Mouse (Mus musculus): ENCODE measurements around the gene Mboat1. TPM values are rescaled to one million over a fixed set of nuclear protein-coding genes. Genes with fewer than 3 reads are reported as not detected.

Gene Mboat1
- 30.7 and 32.4 TPM in 2 replicates for polyA plus RNA-seq (2015; fragmentation: Nextera tagmentation; extraction: Ambion mirVana)

DNA sequence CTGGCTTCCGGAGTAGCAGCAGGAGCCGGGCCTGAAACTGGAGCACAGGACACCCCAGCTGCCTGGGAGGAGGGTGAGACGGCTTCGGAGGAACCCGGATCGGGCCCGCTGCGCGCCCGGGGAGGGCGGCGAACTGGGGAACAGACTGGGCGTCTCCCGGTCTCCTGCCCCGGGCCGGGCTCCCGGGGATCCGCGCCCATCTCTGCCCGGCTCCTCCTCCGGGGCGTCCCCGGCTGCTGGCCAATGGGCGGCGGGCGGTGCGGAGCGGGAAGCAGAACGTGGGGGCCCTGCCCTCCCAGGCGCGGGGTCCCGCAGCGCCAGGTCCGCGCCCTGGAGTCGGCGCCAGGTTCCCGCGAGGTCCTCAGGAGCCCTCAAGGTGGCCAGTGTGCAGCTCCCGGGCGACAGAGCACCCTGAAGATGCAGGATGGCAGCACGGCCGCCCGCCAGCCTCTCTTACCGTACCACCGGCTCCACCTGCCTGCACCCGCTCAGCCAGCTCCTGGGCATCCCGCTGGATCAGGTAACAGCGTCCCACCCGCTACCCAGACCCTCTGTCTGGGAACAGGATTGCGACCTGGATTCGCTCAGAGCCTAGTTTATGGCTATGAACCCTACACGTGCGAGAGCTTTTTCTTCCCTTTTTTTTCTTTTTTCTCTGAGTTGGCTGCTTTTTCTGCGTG, at the start of gene Mboat1:
Gene Mboat1 (plus strand): TSS at position 247 of the 680 bp plus-strand sequence.
- ATAC-seq (ENCODE audit: low FRiP score, low TSS enrichment) = peak; percentile 95
- peak within 1 kb of the TSS; percentile 68 for H3K4me2 ChIP-seq (replicated peaks; ENCODE audit: low read depth, low read length)
- no peaks in the 10 kb centered on the region for H3K9me3 ChIP-seq (ENCODE audit: low read length)
- no peaks in the 10 kb centered on the region for H3K27me3 ChIP-seq (ENCODE audit: insufficient read depth, low read length)
- under 1% methylated on average over 46 of the region's 55 CpGs for WGBS
- peak within 1 kb of the TSS; percentile 80 for H3K9ac ChIP-seq (replicated peaks; ENCODE audit: low read length)
- H3K27ac ChIP-seq (ENCODE audit: low read length) = 0 out of 2 replicates have a peak within 1 kb of the TSS, but pooled peaks have one; percentile 6
- H3K4me3 ChIP-seq (ENCODE audit: low read length) = peak within 1 kb of the TSS; percentile 68
- no peaks in the 10 kb centered on the region for H3K36me3 ChIP-seq (ENCODE audit: insufficient read depth, low read length)
- peaks cover 11% of the 10 kb centered on the region; the same call in 1 of the 2 replicates for H3K4me1 ChIP-seq (ENCODE audit: insufficient read depth, low read length)

DNA sequence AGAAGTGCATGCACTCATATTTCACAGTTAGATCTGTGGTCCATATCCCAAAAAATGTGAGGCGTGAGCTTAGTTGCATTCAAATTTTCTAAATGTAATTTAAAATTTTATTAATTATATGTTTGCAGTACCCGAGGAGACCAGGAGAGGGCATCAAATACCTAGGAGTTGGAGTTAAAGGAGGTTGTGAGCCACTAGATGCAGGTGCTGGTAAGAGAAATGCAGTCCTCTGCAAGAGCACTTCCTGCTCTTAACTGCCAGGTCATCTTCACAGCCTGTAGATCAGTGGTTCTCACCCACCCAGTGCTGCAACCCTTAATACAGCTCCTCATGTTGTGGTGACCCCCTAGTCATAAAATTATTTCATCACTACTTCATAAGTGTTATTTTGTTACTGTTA, 43.2 kb upstream of the Mboat1 start:
- H3K4me2 ChIP-seq (replicated peaks; ENCODE audit: low read depth, low read length) = no peak overlapping the region
- no peak for ATAC-seq (ENCODE audit: low FRiP score, low TSS enrichment)
- WGBS = 40% methylated on average over 2 of the region's 2 CpGs
- H3K36me3 ChIP-seq (ENCODE audit: insufficient read depth, low read length) = no peaks in the 10 kb centered on the region
- H3K27ac ChIP-seq (ENCODE audit: low read length) = no peak overlapping the region
- peaks cover 14% of the 10 kb centered on the region; the same call in 1 of the 2 replicates for H3K4me1 ChIP-seq (ENCODE audit: insufficient read depth, low read length)
- H3K9me3 ChIP-seq (ENCODE audit: low read length) = no peaks in the 10 kb centered on the region
- no peak overlapping the region for H3K4me3 ChIP-seq (ENCODE audit: low read length)
- no peak overlapping the region for H3K9ac ChIP-seq (replicated peaks; ENCODE audit: low read length)
- H3K27me3 ChIP-seq (ENCODE audit: insufficient read depth, low read length) = no peaks in the 10 kb centered on the region

DNA sequence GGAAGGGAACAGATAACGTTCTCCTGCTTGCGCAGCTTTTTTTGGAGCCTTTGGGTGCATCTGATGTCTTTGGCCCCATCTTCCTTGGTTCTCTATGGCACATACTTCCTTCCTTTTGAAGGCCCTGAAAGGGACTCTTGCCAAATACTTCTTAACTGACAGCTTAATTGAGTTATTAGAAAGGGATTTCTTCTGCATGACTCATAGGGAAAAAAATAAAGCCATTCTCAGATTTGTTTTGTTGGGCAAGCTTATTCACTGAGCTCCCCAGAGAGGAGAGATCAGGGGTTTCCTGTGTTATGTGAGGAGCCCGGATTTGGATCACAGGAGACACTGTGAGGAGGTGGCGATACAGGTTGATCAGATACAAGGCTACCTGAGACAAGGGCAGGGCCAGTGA, 40.4 kb upstream of the Mboat1 start:
- 0 out of 2 replicates have a peak, but pooled peaks have one; percentile 46 for ATAC-seq (ENCODE audit: low FRiP score, low TSS enrichment)
- WGBS = 65% methylated on average over 4 of the region's 4 CpGs
- no peaks in the 10 kb centered on the region for H3K36me3 ChIP-seq (ENCODE audit: insufficient read depth, low read length)
- H3K4me3 ChIP-seq (ENCODE audit: low read length) = no peak overlapping the region
- no peak overlapping the region for H3K9ac ChIP-seq (replicated peaks; ENCODE audit: low read length)
- H3K27me3 ChIP-seq (ENCODE audit: insufficient read depth, low read length) = no peaks in the 10 kb centered on the region
- peaks cover 14% of the 10 kb centered on the region; the same call in 1 of the 2 replicates for H3K4me1 ChIP-seq (ENCODE audit: insufficient read depth, low read length)
- no peak overlapping the region for H3K4me2 ChIP-seq (replicated peaks; ENCODE audit: low read depth, low read length)
- peak overlapping the region; percentile 29; the same call in 1 of the 2 replicates for H3K27ac ChIP-seq (ENCODE audit: low read length)
- no peaks in the 10 kb centered on the region for H3K9me3 ChIP-seq (ENCODE audit: low read length)

DNA sequence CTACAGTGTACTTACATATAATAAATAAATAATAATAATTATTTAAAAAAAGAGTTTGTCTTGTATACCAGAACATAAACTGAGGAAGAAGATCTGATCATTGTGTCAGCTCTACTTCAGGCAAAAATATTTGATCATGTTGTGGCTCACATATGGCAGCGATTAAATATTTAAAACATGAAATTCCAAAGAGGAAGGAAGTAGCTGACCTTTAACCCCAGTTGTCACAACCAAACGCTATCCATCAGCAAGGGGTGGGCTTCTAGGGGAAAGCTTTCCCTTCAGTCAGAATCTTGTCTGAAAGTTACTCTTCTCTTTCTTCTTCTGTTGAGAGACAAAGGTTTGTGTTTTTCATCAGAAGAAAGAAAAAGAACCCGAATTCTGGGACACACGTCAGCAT, 39.8 kb upstream of the Mboat1 start:
- no peak overlapping the region for H3K27ac ChIP-seq (ENCODE audit: low read length)
- H3K4me1 ChIP-seq (ENCODE audit: insufficient read depth, low read length) = peaks cover 14% of the 10 kb centered on the region; the same call in 1 of the 2 replicates
- H3K27me3 ChIP-seq (ENCODE audit: insufficient read depth, low read length) = no peaks in the 10 kb centered on the region
- H3K9me3 ChIP-seq (ENCODE audit: low read length) = no peaks in the 10 kb centered on the region
- H3K9ac ChIP-seq (replicated peaks; ENCODE audit: low read length) = no peak overlapping the region
- ATAC-seq (ENCODE audit: low FRiP score, low TSS enrichment) = no peak
- 60% methylated on average over 4 of the region's 4 CpGs for WGBS
- no peak overlapping the region for H3K4me2 ChIP-seq (replicated peaks; ENCODE audit: low read depth, low read length)
- H3K4me3 ChIP-seq (ENCODE audit: low read length) = no peak overlapping the region
- H3K36me3 ChIP-seq (ENCODE audit: insufficient read depth, low read length) = no peaks in the 10 kb centered on the region

DNA sequence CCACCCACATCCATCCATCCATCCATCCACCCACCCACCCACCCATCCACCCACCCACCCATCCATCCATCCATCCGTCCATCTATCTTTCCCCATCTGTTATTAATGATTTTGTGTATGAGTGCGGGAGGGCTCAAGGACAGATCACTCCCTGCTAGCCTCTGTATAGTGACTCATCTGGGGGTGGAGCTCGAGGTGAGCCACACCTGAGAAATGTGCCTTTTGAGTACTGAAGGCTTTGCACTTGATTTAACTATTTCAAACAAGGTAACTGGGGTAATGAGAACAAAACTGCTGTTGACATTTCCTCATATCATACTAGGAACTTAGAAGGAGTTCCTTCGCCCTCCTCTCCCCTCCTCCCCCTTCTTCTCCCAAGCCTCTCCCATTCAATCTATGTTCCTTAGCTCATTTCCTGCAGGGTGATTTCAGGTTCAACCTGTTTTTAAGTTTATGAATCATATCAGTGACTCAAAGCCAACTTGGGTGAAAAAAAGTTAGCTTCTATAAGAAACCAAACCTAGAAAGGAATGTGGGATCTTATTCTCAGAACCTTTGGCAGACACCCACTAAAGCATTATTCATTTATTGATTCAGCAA, 27.2 kb upstream of the Mboat1 start:
- H3K36me3 ChIP-seq (ENCODE audit: insufficient read depth, low read length) = no peaks in the 10 kb centered on the region
- H3K9me3 ChIP-seq (ENCODE audit: low read length) = no peaks in the 10 kb centered on the region
- ATAC-seq (ENCODE audit: low FRiP score, low TSS enrichment) = 0 out of 2 replicates have a peak, but pooled peaks have one; percentile 39
- H3K9ac ChIP-seq (replicated peaks; ENCODE audit: low read length) = no peak overlapping the region
- WGBS = 69% methylated on average over 4 of the region's 4 CpGs
- no peak overlapping the region for H3K27ac ChIP-seq (ENCODE audit: low read length)
- no peak overlapping the region for H3K4me2 ChIP-seq (replicated peaks; ENCODE audit: low read depth, low read length)
- no peaks in the 10 kb centered on the region for H3K4me1 ChIP-seq (ENCODE audit: insufficient read depth, low read length)
- H3K27me3 ChIP-seq (ENCODE audit: insufficient read depth, low read length) = no peaks in the 10 kb centered on the region
- no peak overlapping the region for H3K4me3 ChIP-seq (ENCODE audit: low read length)

DNA sequence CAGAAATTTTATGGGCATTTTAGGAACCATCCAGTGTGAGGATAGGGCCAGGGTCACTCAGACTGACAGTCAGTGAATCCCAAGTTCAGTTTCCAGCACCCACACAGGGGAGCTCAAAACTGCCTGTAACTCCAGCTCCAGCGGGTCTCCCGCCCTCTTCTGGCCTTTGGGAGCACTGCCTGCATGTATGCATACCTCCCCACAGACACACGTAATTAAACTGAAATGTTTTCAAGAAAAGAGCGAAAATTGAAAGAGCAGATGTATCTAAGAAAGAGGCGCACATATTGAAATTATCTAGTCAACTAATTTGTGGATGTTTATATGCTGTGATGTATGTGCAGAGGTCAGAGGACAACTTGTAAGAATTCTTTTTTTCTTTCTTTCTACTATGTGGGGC, 20.5 kb upstream of the Mboat1 start:
- ATAC-seq (ENCODE audit: low FRiP score, low TSS enrichment) = no peak
- Histone ChIP-seq H3K4me3 (ENCODE audit: low read length) (no peak overlapping the region), H3K36me3 (ENCODE audit: insufficient read depth, low read length) (no peaks in the 10 kb centered on the region), H3K9me3 (ENCODE audit: low read length) (no peaks in the 10 kb centered on the region), H3K27ac (ENCODE audit: low read length) (no peak overlapping the region), H3K4me2 (replicated peaks; ENCODE audit: low read depth, low read length) (no peak overlapping the region), H3K27me3 (ENCODE audit: insufficient read depth, low read length) (no peaks in the 10 kb centered on the region), H3K4me1 (ENCODE audit: insufficient read depth, low read length) (no peaks in the 10 kb centered on the region), H3K9ac (replicated peaks; ENCODE audit: low read length) (no peak overlapping the region)
- WGBS = 85% methylated on average over 5 of the region's 5 CpGs

DNA sequence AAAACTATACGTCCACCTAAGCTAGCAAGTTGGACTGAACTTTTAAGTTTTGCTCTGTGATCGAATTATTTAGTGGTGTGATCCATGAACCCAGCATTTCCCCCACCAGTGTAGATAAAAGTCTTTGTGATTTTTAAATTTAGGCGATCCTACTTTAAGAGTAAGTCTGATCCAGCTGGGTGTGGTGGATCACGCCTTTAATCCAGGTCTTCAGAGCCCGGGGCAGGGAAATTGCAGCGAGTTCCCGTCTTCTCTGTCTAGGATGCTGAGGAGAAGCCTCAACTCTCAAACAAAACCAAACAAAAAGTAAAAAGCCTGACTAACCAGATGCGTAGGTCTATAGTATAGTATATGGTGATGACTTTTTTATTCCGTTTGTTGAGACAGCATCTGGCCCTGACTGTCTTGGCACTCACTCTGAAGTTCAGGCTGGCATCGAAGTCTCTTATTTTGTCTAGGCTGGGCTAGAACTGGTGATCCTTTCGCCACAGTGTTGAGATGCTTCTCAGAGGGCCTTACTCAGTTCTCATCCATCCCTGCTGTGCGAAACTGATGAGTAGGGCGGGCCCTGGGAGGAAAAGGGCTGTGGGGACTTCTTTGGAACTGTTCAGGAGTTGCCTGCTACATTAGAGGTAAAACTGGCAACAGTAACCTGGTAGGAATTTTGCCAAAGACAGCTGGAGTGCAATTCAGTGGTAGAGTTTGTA, 787 bp downstream of the Mboat1 start:
- WGBS = 33% methylated on average over 13 of the region's 13 CpGs
- ATAC-seq (ENCODE audit: low FRiP score, low TSS enrichment) = no peak

DNA sequence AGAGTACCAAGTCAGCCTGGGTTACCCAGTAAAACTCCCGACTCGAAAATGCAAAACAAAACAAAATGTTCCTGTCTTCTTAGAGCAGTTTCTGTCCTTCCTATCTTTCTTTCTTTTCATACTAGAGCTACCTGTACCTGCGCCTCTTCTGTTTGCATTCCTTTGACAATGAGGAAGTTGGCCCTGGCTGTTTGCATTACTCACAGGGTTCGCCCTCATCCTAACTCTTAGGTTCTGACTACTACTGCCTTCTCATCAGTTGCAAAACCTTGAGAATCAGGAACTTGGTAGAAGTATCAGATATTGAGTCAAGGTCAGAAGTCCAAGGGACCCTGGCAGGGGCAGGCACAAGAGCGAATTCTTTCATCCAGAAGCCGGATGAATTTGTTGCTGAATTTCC, 1.7 kb downstream of the Mboat1 start:
- no peaks in the 10 kb centered on the region for H3K36me3 ChIP-seq (ENCODE audit: insufficient read depth, low read length)
- no peaks in the 10 kb centered on the region for H3K27me3 ChIP-seq (ENCODE audit: insufficient read depth, low read length)
- peaks cover 11% of the 10 kb centered on the region; the same call in 1 of the 2 replicates for H3K4me1 ChIP-seq (ENCODE audit: insufficient read depth, low read length)
- peak overlapping the region; percentile 68 for H3K4me3 ChIP-seq (ENCODE audit: low read length)
- H3K4me2 ChIP-seq (replicated peaks; ENCODE audit: low read depth, low read length) = peak overlapping the region; percentile 68
- no peaks in the 10 kb centered on the region for H3K9me3 ChIP-seq (ENCODE audit: low read length)
- no peak for ATAC-seq (ENCODE audit: low FRiP score, low TSS enrichment)
- WGBS = 74% methylated on average over 6 of the region's 6 CpGs
- H3K27ac ChIP-seq (ENCODE audit: low read length) = no peak overlapping the region
- H3K9ac ChIP-seq (replicated peaks; ENCODE audit: low read length) = peak overlapping the region; percentile 80

More for the DNA sequence above, 787 bp downstream of the Mboat1 start:
- 0 out of 2 replicates have a peak overlapping the region, but pooled peaks have one; percentile 11 for H3K27ac ChIP-seq (ENCODE audit: low read length)
- H3K27me3 ChIP-seq (ENCODE audit: insufficient read depth, low read length) = no peaks in the 10 kb centered on the region
- no peaks in the 10 kb centered on the region for H3K9me3 ChIP-seq (ENCODE audit: low read length)
- H3K36me3 ChIP-seq (ENCODE audit: insufficient read depth, low read length) = no peaks in the 10 kb centered on the region
- peak overlapping the region; percentile 68 for H3K4me2 ChIP-seq (replicated peaks; ENCODE audit: low read depth, low read length)
- H3K9ac ChIP-seq (replicated peaks; ENCODE audit: low read length) = peak overlapping the region; percentile 80
- peak overlapping the region; percentile 68 for H3K4me3 ChIP-seq (ENCODE audit: low read length)
- H3K4me1 ChIP-seq (ENCODE audit: insufficient read depth, low read length) = peaks cover 11% of the 10 kb centered on the region; the same call in 1 of the 2 replicates

DNA sequence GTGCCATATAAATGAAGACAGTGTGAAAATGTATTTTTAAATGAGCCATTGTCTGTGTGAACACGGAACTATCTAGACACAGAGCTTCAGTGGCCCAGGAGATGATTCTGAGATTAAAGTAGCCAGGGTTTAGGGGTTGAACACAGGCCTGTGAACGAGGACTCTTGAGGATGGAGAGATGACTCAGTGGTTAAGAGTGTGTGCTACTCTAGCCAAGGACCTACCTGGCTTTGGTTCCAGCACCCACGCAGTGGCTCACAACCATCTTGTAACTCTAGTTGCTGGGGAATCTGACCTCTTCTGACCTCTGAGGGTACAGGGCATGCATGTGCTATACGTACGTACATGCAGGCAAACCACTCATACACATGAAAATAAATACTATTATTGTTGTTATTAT, 3.9 kb downstream of the Mboat1 start:
- ATAC-seq (ENCODE audit: low FRiP score, low TSS enrichment) = no peak
- 88% methylated on average over 5 of the region's 5 CpGs for WGBS

More for the DNA sequence above, 3.9 kb downstream of the Mboat1 start:
- no peak overlapping the region for H3K4me2 ChIP-seq (replicated peaks; ENCODE audit: low read depth, low read length)
- no peak overlapping the region for H3K9ac ChIP-seq (replicated peaks; ENCODE audit: low read length)
- H3K4me3 ChIP-seq (ENCODE audit: low read length) = no peak overlapping the region
- no peaks in the 10 kb centered on the region for H3K27me3 ChIP-seq (ENCODE audit: insufficient read depth, low read length)
- peaks cover 18% of the 10 kb centered on the region; the same call in 1 of the 2 replicates for H3K4me1 ChIP-seq (ENCODE audit: insufficient read depth, low read length)
- no peaks in the 10 kb centered on the region for H3K36me3 ChIP-seq (ENCODE audit: insufficient read depth, low read length)
- no peak overlapping the region for H3K27ac ChIP-seq (ENCODE audit: low read length)
- H3K9me3 ChIP-seq (ENCODE audit: low read length) = no peaks in the 10 kb centered on the region

All from kidney, embryonic 16.5 days (tissue).